Mouse (Mus musculus): Measurements from ENCODE around the gene Gm20388. TPM values are rescaled to one million over a fixed set of nuclear protein-coding genes. Genes with fewer than 3 reads are reported as not detected.
"Not testable (repeated sequence)": the region's sequence is repeated elsewhere in the genome, so short reads cannot be mapped to it uniquely, and the experiment has no call there.

The Gm20388 gene
- polyA plus RNA-seq, 1 experiment from 2014 or later: not detected

DNA sequence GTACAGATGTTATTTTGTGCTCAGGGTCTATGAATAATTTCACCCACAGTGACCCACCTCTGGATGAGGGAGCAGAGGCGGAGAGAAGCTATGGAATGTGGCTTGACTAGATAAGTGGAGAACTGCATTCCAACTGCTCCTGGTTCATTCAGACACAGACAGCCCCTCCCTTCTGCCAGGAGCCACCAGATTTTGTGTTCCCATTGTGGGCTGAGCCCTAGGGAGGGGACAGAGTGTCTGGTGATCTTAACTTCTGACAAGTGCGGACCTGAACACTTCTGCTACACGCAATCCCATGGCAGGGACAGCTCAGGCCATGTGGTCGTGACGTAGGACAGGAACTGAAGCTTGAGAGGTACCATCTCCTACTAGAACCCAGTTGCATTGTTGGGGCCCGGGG is 3536.2 kb downstream of the Gm20388 start:
- no peak overlapping the region for H3K27ac ChIP-seq
- H3K9me3 ChIP-seq (ENCODE audit: control insufficient read depth, low read length): no peaks in the 10 kb centered on the region
- H3K9ac ChIP-seq: no peak overlapping the region
- no peaks in the 10 kb centered on the region for H3K27me3 ChIP-seq (ENCODE audit: control insufficient read depth, insufficient read depth, low read length)
- no peak overlapping the region for H3K4me2 ChIP-seq (replicated peaks)
- no peak overlapping the region for H3K4me3 ChIP-seq (replicated peaks; ENCODE audit: low read length)
- DNase-seq (ENCODE audit: low spot score) (no peak), ATAC-seq (ENCODE audit: low FRiP score) (no peak)
- H3K4me1 ChIP-seq (replicated peaks; ENCODE audit: control insufficient read depth, insufficient read depth, low read length): peaks cover 8% of the 10 kb centered on the region
- H3K36me3 ChIP-seq (replicated peaks; ENCODE audit: control insufficient read depth, insufficient read depth): peaks cover 27% of the 10 kb centered on the region
- WGBS: 89% methylated on average over 6 of the region's 6 CpGs

DNA sequence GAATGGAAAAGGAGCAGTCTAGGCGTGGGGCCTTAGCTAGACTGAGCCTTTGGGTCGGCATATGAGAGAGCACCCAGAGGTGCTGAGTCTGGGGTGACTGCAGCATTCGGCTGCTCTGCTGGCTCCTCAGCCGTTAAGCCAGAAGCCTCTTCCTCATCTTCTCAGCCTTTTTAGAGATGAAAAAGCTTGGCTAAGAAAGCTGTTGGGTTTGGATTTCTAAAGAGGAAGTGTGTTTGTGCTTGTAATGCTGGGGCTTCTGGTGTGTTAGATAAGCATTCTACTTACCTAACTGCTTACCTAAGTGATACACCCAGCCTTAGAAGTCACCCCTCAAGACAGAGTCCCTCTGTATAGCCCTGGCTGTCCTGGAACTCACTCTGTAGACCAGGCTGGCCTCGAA is 3540.1 kb downstream of the Gm20388 start:
- WGBS: 92% methylated on average over 5 of the region's 5 CpGs
- peaks cover 67% of the 10 kb centered on the region for H3K36me3 ChIP-seq (replicated peaks; ENCODE audit: control insufficient read depth, insufficient read depth)
- no peaks in the 10 kb centered on the region for H3K4me1 ChIP-seq (replicated peaks; ENCODE audit: control insufficient read depth, insufficient read depth, low read length)
- H3K9me3 ChIP-seq (ENCODE audit: control insufficient read depth, low read length): no peaks in the 10 kb centered on the region
- ATAC-seq (ENCODE audit: low FRiP score): no peak
- H3K27ac ChIP-seq: no peak overlapping the region
- H3K4me3 ChIP-seq (replicated peaks; ENCODE audit: low read length): no peak overlapping the region
- H3K27me3 ChIP-seq (ENCODE audit: control insufficient read depth, insufficient read depth, low read length): no peaks in the 10 kb centered on the region
- H3K9ac ChIP-seq: no peak overlapping the region
- DNase-seq (ENCODE audit: low spot score): no peak
- H3K4me2 ChIP-seq (replicated peaks): no peak overlapping the region

DNA sequence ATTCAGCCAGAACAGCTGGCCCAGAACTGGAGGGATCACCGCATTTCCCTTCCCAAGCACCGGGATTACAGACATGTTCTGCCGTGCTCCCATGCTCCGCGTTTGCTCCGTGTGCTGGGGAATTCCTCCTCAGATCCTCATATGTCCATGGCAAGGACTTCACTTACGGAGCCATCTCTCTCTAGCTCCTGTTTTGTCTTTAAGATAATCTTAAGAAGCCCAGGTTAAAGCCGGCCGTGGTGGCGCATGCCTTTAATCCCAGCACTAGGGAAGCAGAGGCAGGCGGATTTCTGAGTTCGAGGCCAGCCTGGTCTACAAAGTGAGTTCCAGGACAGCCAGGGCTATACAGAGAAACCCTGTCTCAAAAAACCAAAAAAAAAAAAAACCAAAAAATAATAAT is 3541.1 kb downstream of the Gm20388 start:
- H3K4me3 ChIP-seq (replicated peaks; ENCODE audit: low read length); H3K27me3 ChIP-seq (ENCODE audit: control insufficient read depth, insufficient read depth, low read length); H3K9ac ChIP-seq; ATAC-seq (ENCODE audit: low FRiP score); H3K4me2 ChIP-seq (replicated peaks); H3K9me3 ChIP-seq (ENCODE audit: control insufficient read depth, low read length); H3K27ac ChIP-seq; DNase-seq (ENCODE audit: low spot score); H3K4me1 ChIP-seq (replicated peaks; ENCODE audit: control insufficient read depth, insufficient read depth, low read length): not testable (repeated sequence)
- 94% methylated on average over 12 of the region's 12 CpGs for WGBS
- peaks cover 76% of the 10 kb centered on the region for H3K36me3 ChIP-seq (replicated peaks; ENCODE audit: control insufficient read depth, insufficient read depth)

DNA sequence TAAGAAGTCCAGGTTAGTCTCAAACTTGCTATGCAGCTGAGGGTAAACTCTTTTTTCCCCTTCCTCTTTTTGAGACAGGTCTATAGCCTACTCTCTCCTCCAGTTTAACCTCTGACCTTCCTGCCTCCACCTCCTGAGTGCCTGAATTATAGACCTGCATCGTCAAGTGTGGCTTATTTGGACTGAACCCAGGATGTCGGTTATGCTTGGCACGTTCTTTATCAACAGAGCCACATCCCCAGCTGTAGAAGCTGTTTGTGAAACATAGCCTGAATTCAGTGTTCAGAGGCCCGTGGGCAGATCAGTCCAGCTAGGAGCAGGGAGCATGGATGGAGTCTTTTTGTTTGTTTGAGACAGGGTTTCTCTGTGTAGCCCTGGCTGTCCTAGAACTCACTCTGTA is 3541.5 kb downstream of the Gm20388 start:
- no peak overlapping the region for H3K4me2 ChIP-seq (replicated peaks)
- no peak overlapping the region for H3K27ac ChIP-seq
- no peak overlapping the region for H3K4me3 ChIP-seq (replicated peaks; ENCODE audit: low read length)
- H3K9me3 ChIP-seq (ENCODE audit: control insufficient read depth, low read length): no peaks in the 10 kb centered on the region
- 94% methylated on average over 4 of the region's 4 CpGs for whole genome bisulfite sequencing
- ATAC-seq (ENCODE audit: low FRiP score) (no peak), DNase-seq (ENCODE audit: low spot score) (no peak)
- peaks cover 80% of the 10 kb centered on the region for H3K36me3 ChIP-seq (replicated peaks; ENCODE audit: control insufficient read depth, insufficient read depth)
- no peaks in the 10 kb centered on the region for H3K4me1 ChIP-seq (replicated peaks; ENCODE audit: control insufficient read depth, insufficient read depth, low read length)
- no peaks in the 10 kb centered on the region for H3K27me3 ChIP-seq (ENCODE audit: control insufficient read depth, insufficient read depth, low read length)
- H3K9ac ChIP-seq: no peak overlapping the region

DNA sequence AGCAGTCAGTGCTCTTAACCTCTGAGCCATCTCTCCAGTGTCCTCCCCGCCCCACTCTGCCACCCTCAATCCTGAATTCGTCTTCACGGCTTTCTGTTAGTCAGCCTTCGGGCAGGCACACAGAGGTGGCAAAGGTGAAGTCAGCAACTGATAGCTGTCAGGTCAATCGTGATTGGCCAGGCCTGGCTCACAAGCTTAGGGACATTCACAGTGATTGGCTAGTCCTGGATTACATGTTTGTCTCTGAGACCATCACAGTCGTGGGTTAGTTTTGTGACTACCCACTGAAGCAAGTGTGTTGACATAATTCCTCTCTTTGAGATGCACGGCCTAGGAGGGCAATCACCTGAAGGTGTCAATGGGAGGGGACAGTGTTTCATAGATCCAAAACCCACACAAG is 3542.7 kb downstream of the Gm20388 start:
- WGBS: 84% methylated on average over 7 of the region's 7 CpGs
- no peak overlapping the region for H3K27ac ChIP-seq
- no peaks in the 10 kb centered on the region for H3K27me3 ChIP-seq (ENCODE audit: control insufficient read depth, insufficient read depth, low read length)
- ATAC-seq (ENCODE audit: low FRiP score) (no peak), DNase-seq (ENCODE audit: low spot score) (no peak)
- no peaks in the 10 kb centered on the region for H3K4me1 ChIP-seq (replicated peaks; ENCODE audit: control insufficient read depth, insufficient read depth, low read length)
- H3K9ac ChIP-seq: no peak overlapping the region
- H3K4me2 ChIP-seq (replicated peaks): no peak overlapping the region
- H3K4me3 ChIP-seq (replicated peaks; ENCODE audit: low read length): no peak overlapping the region
- peaks cover 92% of the 10 kb centered on the region for H3K36me3 ChIP-seq (replicated peaks; ENCODE audit: control insufficient read depth, insufficient read depth)
- no peaks in the 10 kb centered on the region for H3K9me3 ChIP-seq (ENCODE audit: control insufficient read depth, low read length)

DNA sequence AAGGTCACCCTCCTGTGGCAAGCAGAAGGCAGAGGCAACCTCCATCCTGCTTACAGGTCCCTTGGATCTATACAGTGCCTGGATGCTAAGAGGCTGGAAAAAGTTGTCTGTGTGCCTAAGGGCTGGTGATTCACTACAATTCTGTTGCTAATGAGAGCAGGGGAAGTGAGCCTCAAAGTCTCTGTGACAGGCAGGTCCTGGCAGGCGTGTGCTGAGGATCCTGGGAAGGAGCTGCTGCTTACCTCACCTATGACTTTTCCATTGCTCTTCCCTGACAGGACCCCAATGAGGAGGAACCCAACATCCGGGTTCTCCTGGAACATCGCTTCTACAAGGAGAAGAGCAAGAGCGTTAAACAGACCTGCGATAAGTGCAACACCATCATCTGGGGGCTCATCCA is 3543.3 kb downstream of the Gm20388 start:
- DNase-seq (ENCODE audit: low spot score) (no peak), ATAC-seq (ENCODE audit: low FRiP score) (no peak)
- 87% methylated on average over 5 of the region's 5 CpGs for WGBS
- Histone ChIP-seq H3K36me3 (replicated peaks; ENCODE audit: control insufficient read depth, insufficient read depth) (peaks cover 97% of the 10 kb centered on the region), H3K27me3 (ENCODE audit: control insufficient read depth, insufficient read depth, low read length) (no peaks in the 10 kb centered on the region), H3K27ac (no peak overlapping the region), H3K4me3 (replicated peaks; ENCODE audit: low read length) (no peak overlapping the region), H3K4me2 (replicated peaks) (no peak overlapping the region), H3K4me1 (replicated peaks; ENCODE audit: control insufficient read depth, insufficient read depth, low read length) (no peaks in the 10 kb centered on the region), H3K9ac (no peak overlapping the region), H3K9me3 (ENCODE audit: control insufficient read depth, low read length) (no peaks in the 10 kb centered on the region)

DNA sequence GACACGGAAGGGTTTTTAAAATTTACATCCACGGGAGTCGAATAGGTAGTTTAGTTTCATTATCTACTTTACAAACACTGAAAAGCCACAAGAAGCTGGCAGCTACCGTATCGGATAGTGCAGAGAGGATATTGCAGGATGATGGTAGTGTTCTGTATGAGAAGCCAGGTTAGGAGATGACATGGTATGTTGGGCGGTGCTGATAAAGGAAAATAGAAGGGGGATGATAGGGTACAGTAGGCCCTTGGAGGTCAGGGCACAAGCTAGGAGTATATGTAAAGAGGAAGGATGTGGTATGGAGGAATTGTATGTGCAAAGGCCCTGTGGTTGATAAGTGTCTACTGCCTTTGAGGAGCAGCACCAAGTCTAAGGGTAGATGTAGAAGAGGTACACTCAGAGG is 3543.9 kb downstream of the Gm20388 start:
- no peaks in the 10 kb centered on the region for H3K9me3 ChIP-seq (ENCODE audit: control insufficient read depth, low read length)
- H3K4me3 ChIP-seq (replicated peaks; ENCODE audit: low read length): no peak overlapping the region
- H3K4me2 ChIP-seq (replicated peaks): no peak overlapping the region
- no peaks in the 10 kb centered on the region for H3K27me3 ChIP-seq (ENCODE audit: control insufficient read depth, insufficient read depth, low read length)
- WGBS: 94% methylated on average over 6 of the region's 6 CpGs
- no peak for ATAC-seq (ENCODE audit: low FRiP score)
- H3K4me1 ChIP-seq (replicated peaks; ENCODE audit: control insufficient read depth, insufficient read depth, low read length): no peaks in the 10 kb centered on the region
- H3K9ac ChIP-seq: no peak overlapping the region
- peaks cover 97% of the 10 kb centered on the region for H3K36me3 ChIP-seq (replicated peaks; ENCODE audit: control insufficient read depth, insufficient read depth)
- no peak for DNase-seq (ENCODE audit: low spot score)
- H3K27ac ChIP-seq: no peak overlapping the region

DNA sequence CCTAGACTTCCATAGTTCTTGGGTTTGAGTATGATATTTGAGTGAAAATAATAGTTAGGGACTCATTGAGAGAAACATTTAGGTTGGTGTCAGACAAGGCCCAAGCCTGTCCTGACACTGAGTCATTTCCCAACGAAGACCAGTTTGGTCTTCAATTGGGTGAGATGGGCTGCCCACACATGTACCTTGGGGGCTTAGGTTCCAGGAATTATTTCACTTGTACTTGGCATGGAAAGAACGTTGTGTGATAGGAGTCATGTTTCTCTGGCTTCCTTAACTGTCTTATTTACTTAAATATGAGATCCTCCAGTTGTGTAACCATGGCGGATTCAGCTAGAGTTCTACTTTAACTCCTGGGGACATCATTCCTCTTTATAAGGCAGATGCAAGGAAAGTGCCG is 3553.0 kb downstream of the Gm20388 start:
- Histone ChIP-seq H3K4me1 (replicated peaks; ENCODE audit: control insufficient read depth, insufficient read depth, low read length) (no peaks in the 10 kb centered on the region), H3K36me3 (replicated peaks; ENCODE audit: control insufficient read depth, insufficient read depth) (peaks cover 40% of the 10 kb centered on the region), H3K4me3 (replicated peaks; ENCODE audit: low read length) (no peak overlapping the region), H3K27me3 (ENCODE audit: control insufficient read depth, insufficient read depth, low read length) (no peaks in the 10 kb centered on the region), H3K9ac (no peak overlapping the region), H3K27ac (no peak overlapping the region), H3K9me3 (ENCODE audit: control insufficient read depth, low read length) (no peaks in the 10 kb centered on the region), H3K4me2 (replicated peaks) (no peak overlapping the region)
- no peak for DNase-seq (ENCODE audit: low spot score)
- 91% methylated on average over 4 of the region's 4 CpGs for WGBS
- no peak for ATAC-seq (ENCODE audit: low FRiP score)

DNA sequence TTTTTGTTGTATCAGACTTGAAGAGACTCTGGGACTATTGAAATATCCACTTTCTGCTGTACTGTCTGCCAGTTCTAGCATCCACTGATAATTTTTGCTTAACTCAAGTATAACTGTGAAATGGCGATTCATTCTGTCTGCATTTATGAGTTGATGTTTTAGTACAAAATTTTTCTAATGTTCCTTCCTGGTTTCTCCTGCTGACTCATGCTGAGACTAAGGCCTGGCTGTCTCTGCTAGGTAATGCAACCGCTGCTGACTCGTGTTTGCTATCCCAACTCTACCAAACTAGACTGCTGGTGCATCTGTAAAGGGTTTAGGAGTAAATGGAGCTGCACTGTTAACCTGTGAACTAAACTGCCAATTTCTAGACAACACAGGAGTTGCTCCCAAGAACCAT is 3556.8 kb downstream of the Gm20388 start:
- Histone ChIP-seq H3K9ac (no peak overlapping the region), H3K4me2 (replicated peaks) (no peak overlapping the region), H3K36me3 (replicated peaks; ENCODE audit: control insufficient read depth, insufficient read depth) (peaks cover 6% of the 10 kb centered on the region), H3K4me1 (replicated peaks; ENCODE audit: control insufficient read depth, insufficient read depth, low read length) (no peaks in the 10 kb centered on the region), H3K9me3 (ENCODE audit: control insufficient read depth, low read length) (no peaks in the 10 kb centered on the region), H3K4me3 (replicated peaks; ENCODE audit: low read length) (no peak overlapping the region), H3K27ac (no peak overlapping the region), H3K27me3 (ENCODE audit: control insufficient read depth, insufficient read depth, low read length) (no peaks in the 10 kb centered on the region)
- ATAC-seq (ENCODE audit: low FRiP score) (no peak), DNase-seq (ENCODE audit: low spot score) (no peak)
- WGBS: 81% methylated on average over 3 of the region's 3 CpGs

DNA sequence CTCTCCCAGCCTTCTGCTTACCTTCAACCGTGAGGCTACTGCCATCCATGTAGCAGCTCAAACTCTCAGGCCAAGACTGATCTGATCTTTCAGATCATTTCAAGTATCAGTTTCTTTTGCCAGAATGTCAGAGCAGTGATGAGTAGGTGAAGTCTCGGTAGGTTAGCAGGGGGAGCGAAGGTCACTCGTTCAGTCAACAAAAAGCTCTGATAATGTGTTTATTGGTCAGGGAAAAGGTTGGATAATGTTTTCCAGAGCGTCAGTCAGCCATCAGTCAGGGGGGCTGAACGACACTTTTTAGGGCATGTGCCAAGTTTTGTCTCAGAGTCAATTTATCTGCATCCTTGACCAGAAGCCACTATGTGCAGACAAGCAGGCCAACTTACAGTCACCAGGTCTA is 3562.3 kb downstream of the Gm20388 start:
- not testable (repeated sequence) for H3K27me3 ChIP-seq (ENCODE audit: control insufficient read depth, insufficient read depth, low read length); H3K4me1 ChIP-seq (replicated peaks; ENCODE audit: control insufficient read depth, insufficient read depth, low read length); ATAC-seq (ENCODE audit: low FRiP score); H3K27ac ChIP-seq; H3K9ac ChIP-seq; H3K4me2 ChIP-seq (replicated peaks); H3K9me3 ChIP-seq (ENCODE audit: control insufficient read depth, low read length); H3K4me3 ChIP-seq (replicated peaks; ENCODE audit: low read length); DNase-seq (ENCODE audit: low spot score); H3K36me3 ChIP-seq (replicated peaks; ENCODE audit: control insufficient read depth, insufficient read depth)
- WGBS: 82% methylated on average over 6 of the region's 6 CpGs
